Mouse (Mus musculus): ENCODE measurements around the gene 1190005I06Rik.

DNA sequence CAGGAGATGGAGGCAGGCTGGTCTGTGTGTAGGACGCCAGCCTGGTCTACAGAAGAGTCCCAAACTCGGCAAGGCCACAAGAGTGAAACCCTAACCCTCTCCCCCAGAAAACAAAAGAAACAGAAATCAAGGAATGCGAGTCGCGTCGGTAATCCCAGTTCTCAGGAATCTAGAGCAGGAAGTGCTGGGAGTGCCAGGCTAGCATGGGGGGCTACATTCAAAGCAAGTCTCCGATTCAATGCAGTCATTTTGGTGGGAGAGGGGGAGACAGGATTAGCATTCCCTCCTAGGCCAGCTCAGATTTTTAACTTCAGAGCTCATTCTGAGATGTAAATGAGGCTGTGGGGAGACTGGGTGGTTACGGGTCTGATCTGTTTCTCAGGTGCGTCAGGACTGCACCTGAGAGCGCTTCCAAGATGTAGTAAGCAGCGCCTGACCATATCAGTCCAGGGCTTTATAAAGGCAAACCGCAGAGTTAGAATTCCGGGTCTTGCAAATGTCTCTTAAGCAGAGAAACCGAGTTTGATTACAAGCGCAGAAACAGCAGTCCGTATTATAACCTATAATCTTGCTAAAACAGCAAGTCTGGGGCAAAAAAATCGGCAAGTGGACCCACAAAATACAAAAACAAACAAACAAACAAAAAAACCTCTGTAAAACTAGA, 19.5 kb upstream of the 1190005I06Rik start:
- TF ChIP-seq POLR2A (IDR thresholded peaks at IDR 0.05; ENCODE audit: low read depth, low read length) (no peak), CTCF (IDR thresholded peaks at IDR 0.05; ENCODE audit: extremely low read depth, insufficient read length, insufficient replicate concordance, low read depth, low read length) (no peak)

Measured in small intestine, adult 2 months (tissue).